ENCODE assay signal across 15 mouse cellular contexts in the genomic region with DNA sequence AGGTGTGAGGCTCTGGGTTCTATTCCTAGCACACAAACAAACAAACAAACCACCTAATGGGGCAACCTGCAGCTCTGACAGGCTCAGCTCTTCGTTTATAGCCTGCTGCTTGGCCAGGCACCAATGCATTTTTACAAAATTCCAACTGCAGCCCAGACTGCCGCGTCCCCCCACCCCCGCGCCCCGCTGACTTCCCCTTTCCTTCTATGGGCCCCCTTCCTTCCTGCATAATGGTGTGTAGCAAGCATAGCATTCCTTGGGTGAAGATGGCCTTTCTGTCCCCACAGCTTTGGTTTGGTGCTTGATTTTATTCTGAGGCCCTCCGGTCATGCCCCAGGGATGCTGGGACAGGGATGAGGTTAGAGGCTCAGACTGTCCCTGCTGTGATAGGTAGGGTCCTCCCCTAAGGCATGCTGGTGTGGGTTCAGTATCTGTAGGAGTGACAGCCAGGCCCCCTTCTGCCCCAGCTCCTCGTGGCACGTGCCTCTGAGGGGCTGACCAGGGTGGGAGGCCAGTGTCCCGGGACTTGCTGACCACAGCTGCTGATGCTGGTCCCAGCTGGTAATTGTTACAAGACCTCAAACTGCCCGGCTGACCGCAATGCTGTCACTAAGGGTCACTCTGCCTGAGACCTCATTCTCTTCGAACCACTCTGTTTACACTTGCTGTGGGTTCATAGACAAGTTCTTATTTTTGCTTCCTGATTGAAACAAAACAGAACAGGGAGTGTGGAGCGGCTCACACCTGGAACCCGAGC. TPM values are rescaled to one million over a fixed set of nuclear protein-coding genes. Genes with fewer than 3 reads are reported as not detected.
DNase-seq lines count a peak whose midpoint lies in the region; ATAC-seq and TF ChIP-seq lines count a peak whose summit lies in the region.
"Had no signal": no experiment of that assay in that cellular context is flagged by ENCODE, and none has a peak within 500 bp of the region (broad histone marks: within the 10 kb centered on the region; RNA-seq: fewer than 3 reads in every experiment).

No protein-coding gene starts in this region.

- WGBS in lung, embryonic 14.5 days: 41% methylated on average over 15 of the region's 15 CpGs
- 44% methylated on average over 15 of the region's 15 CpGs for WGBS in lung, adult 2 months
- 49% methylated on average over 15 of the region's 15 CpGs for WGBS in kidney, adult 2 months
- 61% methylated on average over 15 of the region's 15 CpGs for WGBS in limb, embryonic 10.5 days

- H3K9me3 ChIP-seq in lung, embryonic 14.5 days (ENCODE audit: low read depth, low read length): no peaks in the 10 kb centered on the region
- no peaks in the 10 kb centered on the region for H3K9me3 ChIP-seq in limb, embryonic 10.5 days (replicated peaks)
- H3K9me3 ChIP-seq: embryonic facial prominence, embryonic 13.5 days; forebrain, embryonic 13.5 days; heart, embryonic 12.5 days; lung, embryonic 15.5 days; midbrain, embryonic 13.5 days had no signal

- no peak overlapping the region for H3K4me3 ChIP-seq in lung, embryonic 14.5 days (ENCODE audit: low read depth, low read length)
- H3K4me3 ChIP-seq in lung, adult 2 months (replicated peaks; ENCODE audit: extremely low read depth, low read depth, low read length): no peak overlapping the region
- H3K4me3 ChIP-seq in kidney, adult 2 months (ENCODE audit: insufficient read depth, low read depth, low read length): no peak overlapping the region
- H3K4me3 ChIP-seq in limb, embryonic 10.5 days: no peak overlapping the region
- H3K4me3 ChIP-seq: embryonic facial prominence, embryonic 13.5 days; forebrain, embryonic 13.5 days; heart, embryonic 12.5 days; lung, embryonic 15.5 days; midbrain, embryonic 13.5 days had no signal

- H3K27ac ChIP-seq in lung, embryonic 14.5 days (ENCODE audit: low read depth): no peak overlapping the region
- no peak overlapping the region for H3K27ac ChIP-seq in kidney, adult 2 months (ENCODE audit: insufficient read depth, low read depth, low read length)
- peak overlapping the region; percentile 63; the same call in 1 of the 2 replicates for H3K27ac ChIP-seq in limb, embryonic 10.5 days
- H3K27ac ChIP-seq: embryonic facial prominence, embryonic 13.5 days; forebrain, embryonic 13.5 days; hindbrain, embryonic 14.5 days; lung, embryonic 15.5 days; midbrain, embryonic 13.5 days had no signal

- H3K27me3 ChIP-seq in lung, embryonic 14.5 days (ENCODE audit: insufficient read depth, low read length): no peaks in the 10 kb centered on the region
- no peaks in the 10 kb centered on the region for H3K27me3 ChIP-seq in kidney, adult 2 months (replicated peaks; ENCODE audit: control insufficient read depth, insufficient read depth, low read length)
- peaks cover 11% of the 10 kb centered on the region; the same call in 1 of the 2 replicates for H3K27me3 ChIP-seq in limb, embryonic 10.5 days (ENCODE audit: low read depth, poor library complexity, severe bottlenecking)
- H3K27me3 ChIP-seq: embryonic facial prominence, embryonic 13.5 days; forebrain, embryonic 13.5 days; lung, embryonic 15.5 days; Patski had no signal

- TF ChIP-seq POLR2A in lung, adult 2 months (IDR thresholded peaks at IDR 0.05; ENCODE audit: borderline replicate concordance, extremely low read depth, low read depth, low read length): no peak
- no peak for TF ChIP-seq POLR2A in kidney, adult 2 months (IDR thresholded peaks at IDR 0.05; ENCODE audit: low read depth, low read length)

- H3K36me3 ChIP-seq in lung, embryonic 14.5 days (ENCODE audit: insufficient read depth): no peaks in the 10 kb centered on the region
- H3K36me3 ChIP-seq in kidney, adult 2 months (ENCODE audit: control insufficient read depth, insufficient read depth, low read length): no peaks in the 10 kb centered on the region
- H3K36me3 ChIP-seq in limb, embryonic 10.5 days: no peaks in the 10 kb centered on the region
- H3K36me3 ChIP-seq: embryonic facial prominence, embryonic 13.5 days; heart, embryonic 12.5 days; lung, embryonic 15.5 days; midbrain, embryonic 13.5 days had no signal

- peak; percentile 37 for DNase-seq in lung, embryonic 14.5 days
- no peak for DNase-seq in lung, adult 2 months
- DNase-seq in kidney, adult 2 months: peak; percentile 63
- DNase-seq in limb, embryonic 10.5 days (ENCODE audit: low spot score): no peak
- no peak for DNase-seq in frontal cortex, postnatal 14 days (ENCODE audit: low spot score in 2 of 2)
- no peak for DNase-seq in spleen, postnatal 4 days (ENCODE audit: low spot score in 2 of 2)
- DNase-seq: cerebellum, postnatal 14 days had no signal

- no peaks in the 10 kb centered on the region for H3K4me1 ChIP-seq in lung, embryonic 14.5 days (ENCODE audit: insufficient read depth)
- H3K4me1 ChIP-seq in lung, adult 2 months (ENCODE audit: control insufficient read depth, insufficient read depth, low read length): no peaks in the 10 kb centered on the region
- H3K4me1 ChIP-seq in kidney, adult 2 months (ENCODE audit: control insufficient read depth, insufficient read depth, low read length): no peaks in the 10 kb centered on the region; the same call in 1 of the 2 replicates
- H3K4me1 ChIP-seq in limb, embryonic 10.5 days: peaks cover 28% of the 10 kb centered on the region
- H3K4me1 ChIP-seq: forebrain, embryonic 13.5 days had no signal

- H3K9ac ChIP-seq in lung, embryonic 14.5 days: no peak overlapping the region
- H3K9ac ChIP-seq: embryonic facial prominence, embryonic 13.5 days; forebrain, embryonic 13.5 days; heart, embryonic 12.5 days; hindbrain, embryonic 14.5 days; lung, embryonic 15.5 days; midbrain, embryonic 13.5 days had no signal

- no peak overlapping the region; the same call in 1 of the 2 replicates for H3K4me2 ChIP-seq in lung, embryonic 14.5 days
- H3K4me2 ChIP-seq: embryonic facial prominence, embryonic 13.5 days; forebrain, embryonic 13.5 days; heart, embryonic 12.5 days; hindbrain, embryonic 14.5 days; lung, embryonic 15.5 days; midbrain, embryonic 13.5 days had no signal

- TF ChIP-seq CTCF in lung, embryonic 14.5 days (IDR thresholded peaks at IDR 0.05; ENCODE audit: low read depth): no peak
- TF ChIP-seq CTCF in lung, adult 2 months (IDR thresholded peaks at IDR 0.05; ENCODE audit: insufficient read depth, low read length): no peak
- TF ChIP-seq CTCF in kidney, adult 2 months (conservative IDR thresholded peaks at IDR 0.05; ENCODE audit: insufficient read depth, insufficient read length, low read depth, low read length): no peak

- ATAC-seq in lung, embryonic 14.5 days (ENCODE audit: insufficient read depth): no peak
- ATAC-seq in megakaryocyte-erythroid progenitor cell, adult 5-6 weeks (replicated peaks; ENCODE audit: low FRiP score, low TSS enrichment, poor library complexity, severe bottlenecking): no peak
- ATAC-seq: forebrain, embryonic 13.5 days; midbrain, embryonic 13.5 days; Patski had no signal

RNA-seq across cellular contexts. Expression of gene Crispld2, which starts 22.2 kb away (rescaled TPM):
- 4.4 and 4.9 TPM in 2 replicates for polyA plus RNA-seq in lung, embryonic 14.5 days (2014; fragmentation: Nextera tagmentation; extraction: Ambion mirVana)
- polyA plus RNA-seq in lung, adult 2 months (2012; rRNA removed): 66.9 and 71.0 TPM in 2 replicates
- polyA plus RNA-seq in kidney, adult 2 months (2012; rRNA removed): 16.7 and 19.7 TPM in 2 replicates
- polyA plus RNA-seq in limb, embryonic 10.5 days (2016; fragmentation: Nextera tagmentation; extraction: Ambion mirVana): 5.0 and 6.1 TPM in 2 replicates
- total RNA-seq in megakaryocyte-erythroid progenitor cell, adult 5-6 weeks (2014; fragmentation: Nextera tagmentation): 0.47 TPM in 1 of 2 replicates, not detected in the other
- total RNA-seq in megakaryocyte-erythroid progenitor cell, adult 5-6 weeks (2017): not detected in 2 replicates

Comparison
In these comparisons a context has a peak if more than half of its experiments do, and no peak if none do; other contexts are left out.
1. DNase-seq: peak in lung, embryonic 14.5 days (single experiment) and kidney, adult 2 months (single experiment); none in lung, adult 2 months (single experiment), limb, embryonic 10.5 days (single experiment), frontal cortex, postnatal 14 days (0 of 2) and spleen, postnatal 4 days (0 of 2).